Mouse (Mus musculus): ENCODE measurements at regions not wholly inside any gene's neighbourhood (a gene's known extent, or its start where the extent isn't known, plus 50 kb on each side); places are given as distances from the start of the nearest gene placed in this dataset.

GRCm38 (mm10) chr16:95057596-95057995 is 60.1 kb upstream of the Kcnj6 start:
- no peak for DNase-seq (ENCODE audit: low read depth, low spot score)

GRCm38 (mm10) chr16:95064423-95064822 is 66.9 kb upstream of the Kcnj6 start:
- no peak for DNase-seq (ENCODE audit: low read depth, low spot score)

GRCm38 (mm10) chr16:95066687-95067086 is 69.2 kb upstream of the Kcnj6 start:
- no peak for DNase-seq (ENCODE audit: low read depth, low spot score)

- no peak for DNase-seq (ENCODE audit: low read depth, low spot score)
These were observed 95.1 kb upstream of the Kcnj6 start for GRCm38 (mm10) chr16:95092471-95093221.

GRCm38 (mm10) chr16:95093753-95094152 is 96.3 kb upstream of the Kcnj6 start:
- DNase-seq (ENCODE audit: low read depth, low spot score), result peak; percentile 22

- DNase-seq (ENCODE audit: low read depth, low spot score), result no peak
These were observed 103.5 kb upstream of the Kcnj6 start for GRCm38 (mm10) chr16:95100954-95101353.

GRCm38 (mm10) chr16:95117531-95117930 is 120.0 kb upstream of the Kcnj6 start:
- DNase-seq (ENCODE audit: low read depth, low spot score), result no peak

- no peak for DNase-seq (ENCODE audit: low read depth, low spot score)
These were observed 121.8 kb upstream of the Kcnj6 start for GRCm38 (mm10) chr16:95119293-95119692.

- DNase-seq (ENCODE audit: low read depth, low spot score), result no peak
These were observed 124.5 kb upstream of the Kcnj6 start for GRCm38 (mm10) chr16:95122048-95122447.

GRCm38 (mm10) chr16:95127616-95128015 is 129.7 kb upstream of the Kcnj15 start:
- no peak for DNase-seq (ENCODE audit: low read depth, low spot score)

- no peak for DNase-seq (ENCODE audit: low read depth, low spot score)
These were observed 125.5 kb upstream of the Kcnj15 start for GRCm38 (mm10) chr16:95131815-95132214.

GRCm38 (mm10) chr16:95138809-95139208 is 118.5 kb upstream of the Kcnj15 start:
- no peak for DNase-seq (ENCODE audit: low read depth, low spot score)

GRCm38 (mm10) chr16:95141510-95142394 is 115.6 kb upstream of the Kcnj15 start:
- no peak for DNase-seq (ENCODE audit: low read depth, low spot score)

- no peak for DNase-seq (ENCODE audit: low read depth, low spot score)
These were observed 106.9 kb upstream of the Kcnj15 start for GRCm38 (mm10) chr16:95150499-95150898.

- DNase-seq (ENCODE audit: low read depth, low spot score), result no peak
These were observed 105.9 kb upstream of the Kcnj15 start for GRCm38 (mm10) chr16:95151499-95151898.

GRCm38 (mm10) chr16:95151914-95152313 is 105.4 kb upstream of the Kcnj15 start:
- DNase-seq (ENCODE audit: low read depth, low spot score), result no peak

GRCm38 (mm10) chr16:95152742-95153383 is 104.5 kb upstream of the Kcnj15 start:
- DNase-seq (ENCODE audit: low read depth, low spot score), result no peak

- DNase-seq (ENCODE audit: low read depth, low spot score), result no peak
These were observed 89.0 kb upstream of the Kcnj15 start for GRCm38 (mm10) chr16:95168349-95168748.

- DNase-seq (ENCODE audit: low read depth, low spot score), result no peak
These were observed 88.0 kb upstream of the Kcnj15 start for GRCm38 (mm10) chr16:95169346-95169745.

- no peak for DNase-seq (ENCODE audit: low read depth, low spot score)
These were observed 76.8 kb upstream of the Kcnj15 start for GRCm38 (mm10) chr16:95180562-95180961.

GRCm38 (mm10) chr16:95185341-95185740 is 72.0 kb upstream of the Kcnj15 start:
- DNase-seq (ENCODE audit: low read depth, low spot score), result no peak

- DNase-seq (ENCODE audit: low read depth, low spot score), result no peak
These were observed 68.2 kb upstream of the Kcnj15 start for GRCm38 (mm10) chr16:95189114-95189513.

Data from WW6 (cell line).